Mouse (Mus musculus): ENCODE measurements around the gene Ccdc155.

The Ccdc155 gene

DNA sequence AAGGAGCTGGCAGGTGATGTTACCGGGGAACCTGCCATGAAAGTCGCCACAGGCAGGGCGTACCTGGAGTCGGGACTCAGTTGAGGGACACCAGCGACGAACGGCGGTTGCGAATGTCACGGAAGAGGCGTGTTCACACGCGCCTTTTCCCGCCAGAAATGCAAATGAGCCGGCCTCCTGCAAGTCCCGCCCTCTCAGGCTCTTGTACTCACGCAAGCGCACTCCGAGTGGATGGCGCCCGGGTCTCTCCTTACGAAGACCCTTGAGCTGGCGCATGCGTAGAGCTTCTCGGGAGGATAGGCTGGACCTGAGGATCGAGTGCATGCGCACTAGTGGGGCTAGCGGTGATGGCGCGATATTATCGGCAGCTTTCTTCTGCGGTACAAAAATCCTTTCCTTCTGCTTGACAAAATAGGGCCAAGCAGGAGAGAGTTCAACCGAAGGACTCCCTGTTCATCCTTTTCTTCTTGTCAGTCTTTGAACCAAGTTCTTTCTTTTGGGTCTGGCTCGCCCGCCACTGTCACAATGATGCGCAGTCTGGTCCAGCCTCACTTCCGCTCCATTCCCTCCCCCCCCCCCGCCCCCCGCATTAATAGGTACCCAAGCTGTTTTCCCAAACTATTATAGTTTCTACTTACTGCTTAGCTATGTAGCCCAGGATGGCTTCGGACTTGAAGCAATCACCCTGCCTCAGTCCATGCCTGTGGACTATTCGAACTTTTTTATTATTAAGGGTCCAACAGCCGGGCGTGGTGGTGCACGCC lies at the start of gene Ccdc155:
TSS of gene Ccdc155 (minus strand) at position 513 of the 764 bp plus-strand sequence.
- peak; percentile 86 for DNase-seq

DNA sequence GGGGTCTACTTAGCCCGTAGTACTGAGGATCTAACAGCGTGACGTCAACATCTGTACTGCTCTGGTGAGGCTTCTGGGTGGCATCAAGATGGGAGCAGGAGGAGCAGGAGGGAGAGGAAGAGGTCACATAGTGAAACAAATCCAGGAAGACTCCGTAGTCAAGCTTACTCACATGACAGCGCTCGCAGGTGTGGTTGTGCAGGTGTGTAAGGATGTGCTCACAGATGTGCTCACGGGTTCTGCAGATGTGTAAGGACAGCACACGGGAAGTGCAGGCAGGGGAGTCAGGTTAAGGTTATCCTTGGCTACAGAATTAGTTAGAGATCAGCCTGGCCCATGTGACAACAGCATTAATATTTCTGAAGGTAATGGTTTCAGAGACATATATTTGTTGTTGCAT lies 49.1 kb upstream of the Ccdc155 start:
- DNase-seq: no peak

DNA sequence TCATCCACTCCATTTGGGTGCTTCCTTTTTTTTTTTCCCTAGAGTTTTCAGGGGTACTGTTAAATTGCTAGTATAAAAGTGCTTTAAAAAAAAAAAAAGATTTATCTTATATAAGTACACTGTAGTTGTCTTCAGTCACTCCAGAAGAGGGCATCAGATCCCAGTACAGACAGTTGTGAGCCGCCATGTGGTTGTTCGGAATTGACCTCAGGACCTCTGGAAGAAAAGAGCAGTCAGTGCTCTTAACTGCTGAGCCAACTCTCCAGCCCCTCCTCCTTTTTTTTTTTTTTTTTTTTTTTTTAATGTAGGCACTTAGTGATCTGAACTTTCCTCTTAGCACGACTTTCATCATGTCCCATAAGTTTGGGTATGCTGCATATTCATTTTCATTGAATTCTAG lies 43.0 kb upstream of the Ccdc155 start:
- DNase-seq: no peak

DNA sequence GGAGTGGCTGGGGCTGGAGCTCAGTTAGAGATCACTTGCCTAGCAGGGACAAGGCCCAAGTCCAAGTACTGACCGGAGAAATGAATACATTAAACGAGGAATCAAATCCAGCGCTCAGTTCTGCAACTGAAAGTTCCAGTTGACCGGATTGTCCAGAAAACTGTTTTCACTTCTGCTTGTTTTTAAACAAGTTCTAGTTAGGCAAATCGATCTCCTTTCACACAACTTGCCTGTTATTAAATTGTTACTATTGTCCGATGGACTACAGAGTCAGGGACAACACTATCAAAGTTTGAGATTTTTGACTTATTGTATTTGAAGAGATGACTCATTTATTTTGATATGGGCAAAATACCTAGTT lies 36.7 kb upstream of the Ccdc155 start:
- no peak for DNase-seq

DNA sequence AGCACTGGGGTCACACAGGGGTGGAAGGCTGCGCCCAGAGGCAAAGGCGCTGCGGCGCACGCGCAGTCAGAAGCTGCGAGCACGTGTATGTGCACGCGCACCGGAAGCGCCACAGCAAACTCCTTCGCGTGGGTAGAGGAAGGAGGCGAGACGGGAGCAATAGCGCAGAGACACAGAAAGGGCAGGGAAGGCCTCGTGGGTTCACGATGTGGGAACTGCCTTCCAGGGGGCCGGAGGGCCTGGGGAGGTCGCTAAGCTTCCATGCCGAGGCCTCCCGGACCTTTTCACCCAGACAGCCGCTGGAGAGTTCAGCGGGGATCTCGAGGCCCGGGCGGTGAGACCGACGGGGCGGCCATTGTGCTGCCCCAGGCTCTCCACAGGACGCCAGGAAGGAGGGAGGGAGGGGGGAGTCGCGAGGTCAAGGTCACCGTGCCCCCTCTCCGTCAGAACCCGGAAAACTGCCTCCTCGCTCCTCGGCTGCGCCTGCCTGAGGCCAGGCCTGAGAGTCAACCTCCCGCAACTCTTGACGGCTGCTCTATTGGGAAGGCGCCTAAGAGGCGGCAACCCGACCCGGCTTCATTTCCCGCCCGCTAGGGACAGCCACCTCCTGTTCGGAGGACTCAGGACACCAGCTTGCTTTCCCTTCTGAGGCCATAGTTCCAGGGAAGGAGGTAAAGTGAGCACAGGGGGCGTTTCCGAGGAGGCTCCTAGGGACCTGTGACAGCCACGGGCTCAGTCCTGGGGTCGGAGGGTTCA lies 36.1 kb upstream of the Ccdc155 start, which contains the start of gene Slc6a16:
TSS of gene Slc6a16 (plus strand) at position 453 of the 756 bp plus-strand sequence.
- peak; percentile 62 for DNase-seq

DNA sequence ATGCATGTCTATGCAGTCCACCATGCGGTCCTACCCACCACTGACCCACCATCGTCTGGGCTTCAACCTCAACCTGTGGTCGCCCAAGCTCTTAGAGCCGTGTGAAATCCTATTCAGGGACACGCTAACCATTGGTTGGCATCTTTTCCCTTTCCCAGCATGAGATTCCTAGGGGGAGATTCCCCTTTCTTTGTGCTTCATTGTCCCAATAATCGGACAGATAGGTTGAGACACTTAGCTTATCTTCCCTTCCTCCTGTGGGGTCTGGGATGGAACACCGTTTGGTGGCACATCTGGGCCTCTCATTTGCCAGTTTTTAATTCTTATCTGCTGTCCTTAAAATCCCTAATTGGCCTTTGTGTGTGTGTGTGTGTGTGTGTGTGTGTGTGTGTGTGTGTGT lies 35.4 kb upstream of the Ccdc155 start:
- no peak for DNase-seq

DNA sequence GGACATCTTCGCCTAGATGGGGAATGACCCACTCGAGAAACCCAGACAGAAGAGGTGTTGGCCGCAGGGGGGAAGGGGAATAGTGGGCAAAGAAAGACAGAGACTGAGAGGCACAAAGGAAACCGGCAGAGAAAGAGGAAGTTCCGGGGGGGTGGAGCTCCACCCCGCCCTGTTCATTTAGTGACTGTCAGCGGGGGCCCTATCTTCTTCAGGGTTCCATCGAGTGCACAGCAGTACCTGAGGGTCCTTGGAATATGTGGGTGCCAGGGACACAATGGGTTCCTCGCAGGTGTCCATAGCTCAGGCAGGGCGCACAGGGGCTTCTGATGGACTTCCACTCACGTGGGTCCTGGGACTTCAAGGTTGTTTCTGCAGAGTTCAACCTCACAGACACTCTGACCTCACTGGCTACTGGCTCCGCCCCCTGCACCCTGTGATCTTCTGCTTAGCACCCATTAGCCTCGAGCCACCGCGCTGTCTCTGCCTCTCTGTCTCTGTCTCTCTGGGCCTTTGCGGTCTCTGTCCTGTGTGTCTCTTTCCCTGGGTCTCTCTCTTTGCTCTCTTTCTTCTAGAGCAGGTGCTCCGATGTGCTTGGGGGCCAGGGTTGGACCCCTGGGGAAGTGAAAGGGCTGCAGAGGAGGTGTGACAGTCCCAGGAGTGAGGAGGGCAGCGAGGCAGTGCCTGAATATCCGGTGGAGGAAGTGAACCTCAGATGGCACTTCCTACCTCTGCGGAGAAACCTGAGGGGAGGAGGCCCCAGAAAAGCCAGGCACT lies 34.2 kb upstream of the Ccdc155 start, which contains the start of gene Cd37:
TSS of gene Cd37 (minus strand) at position 393 of the 774 bp plus-strand sequence.
- peak; percentile 16 for DNase-seq

DNA sequence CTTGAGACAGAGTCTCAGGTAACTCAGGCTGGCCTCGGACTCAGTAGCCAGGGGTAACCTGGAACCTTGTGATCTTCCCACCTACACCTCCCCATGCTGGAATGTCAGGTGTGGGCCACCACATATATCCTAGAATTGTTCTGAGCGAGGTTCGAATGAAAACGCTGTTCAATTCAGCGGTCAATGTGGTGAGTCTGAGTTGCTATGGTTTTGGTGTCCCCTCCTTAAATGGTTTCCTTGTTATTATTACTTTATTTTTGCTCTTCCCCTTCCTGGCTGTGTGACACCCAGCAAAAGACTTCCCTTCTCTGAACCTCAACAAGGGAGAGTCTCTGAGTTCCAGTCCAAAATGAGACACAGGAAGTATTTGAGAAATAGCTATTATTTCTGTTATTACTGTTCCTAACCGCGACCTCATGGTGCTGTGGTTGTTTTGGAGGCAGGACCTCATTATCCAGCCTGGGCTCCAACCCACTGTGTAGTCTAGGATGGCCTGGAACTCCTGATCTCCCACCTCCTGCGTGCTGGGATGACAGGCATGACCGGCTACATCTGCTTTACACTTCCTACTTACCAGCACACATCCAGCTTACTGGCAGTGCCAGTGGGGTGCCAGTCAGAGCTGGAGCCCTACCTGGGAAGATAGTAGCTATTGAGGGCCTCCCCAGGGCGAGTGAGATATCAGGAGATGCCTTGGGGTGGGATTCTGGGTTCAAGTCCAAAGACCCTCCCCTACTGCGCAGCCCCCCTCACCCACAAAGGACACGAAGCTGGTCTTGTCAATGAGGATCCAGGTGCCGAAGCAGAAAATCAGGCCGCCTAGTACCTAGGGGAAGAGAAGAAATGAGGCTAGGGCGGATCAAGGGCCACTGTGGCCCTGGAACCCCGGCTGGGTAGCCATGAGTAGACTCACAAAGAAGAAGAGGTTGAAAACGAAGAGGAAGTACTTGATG lies 33.3 kb upstream of the Ccdc155 start:
- DNase-seq: no peak

DNA sequence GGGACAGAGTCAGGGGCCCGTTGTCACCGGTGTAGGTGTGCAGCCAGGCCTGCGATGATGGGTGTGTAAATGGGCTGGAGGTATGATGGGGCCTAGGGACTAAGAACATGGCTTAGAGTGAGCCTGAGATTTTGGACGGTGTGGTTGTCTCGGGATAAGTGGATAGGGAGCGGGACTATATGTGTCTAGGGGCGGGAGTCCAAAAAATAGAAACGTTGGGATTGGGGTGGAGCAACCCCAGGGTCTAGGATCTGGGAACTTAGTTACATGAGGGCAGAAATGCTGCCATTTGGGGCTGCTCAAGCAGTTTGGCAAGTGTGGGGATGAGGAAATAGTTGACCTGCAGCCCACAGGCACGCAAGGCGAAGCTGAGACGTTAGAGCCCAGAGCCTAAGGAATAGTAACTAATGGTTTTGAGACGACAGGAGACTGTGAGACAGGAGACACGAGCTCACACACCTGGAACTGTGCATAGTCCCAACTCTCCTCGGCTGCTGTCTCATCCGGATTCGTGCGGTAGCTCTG lies 31.0 kb upstream of the Ccdc155 start:
- no peak for DNase-seq

DNA sequence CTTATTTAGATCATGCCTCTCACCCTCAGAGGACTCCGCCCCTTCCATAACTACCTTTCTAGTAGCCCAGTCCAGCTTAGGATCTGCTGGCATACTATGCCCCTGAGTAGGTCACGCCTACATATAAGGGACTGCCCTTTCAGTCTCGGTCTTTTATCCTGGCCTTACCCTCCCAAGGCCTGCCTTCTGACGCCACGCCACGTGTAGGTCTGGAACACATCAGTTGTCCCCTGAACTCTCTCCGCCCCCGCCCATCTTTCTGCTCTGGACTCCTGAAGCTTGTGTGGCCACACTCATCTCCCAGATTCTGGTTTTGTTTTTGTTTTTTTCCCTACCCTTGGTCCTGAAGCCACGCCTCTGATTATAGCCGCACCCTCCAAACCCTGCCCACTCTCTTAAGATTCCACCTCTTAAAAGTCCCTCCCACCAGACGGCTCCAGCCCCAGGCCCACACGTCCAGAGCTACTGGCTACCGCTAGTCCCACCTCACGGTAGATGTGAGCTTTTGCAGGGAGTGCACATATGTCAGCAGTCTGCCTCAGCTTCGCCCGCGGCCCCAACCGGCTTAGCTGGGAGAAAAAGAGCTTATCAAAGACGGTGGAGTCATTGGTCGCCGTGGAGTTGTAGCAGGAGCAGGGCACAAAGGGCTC lies 30.4 kb upstream of the Ccdc155 start:
- peak; percentile 32 for DNase-seq

DNA sequence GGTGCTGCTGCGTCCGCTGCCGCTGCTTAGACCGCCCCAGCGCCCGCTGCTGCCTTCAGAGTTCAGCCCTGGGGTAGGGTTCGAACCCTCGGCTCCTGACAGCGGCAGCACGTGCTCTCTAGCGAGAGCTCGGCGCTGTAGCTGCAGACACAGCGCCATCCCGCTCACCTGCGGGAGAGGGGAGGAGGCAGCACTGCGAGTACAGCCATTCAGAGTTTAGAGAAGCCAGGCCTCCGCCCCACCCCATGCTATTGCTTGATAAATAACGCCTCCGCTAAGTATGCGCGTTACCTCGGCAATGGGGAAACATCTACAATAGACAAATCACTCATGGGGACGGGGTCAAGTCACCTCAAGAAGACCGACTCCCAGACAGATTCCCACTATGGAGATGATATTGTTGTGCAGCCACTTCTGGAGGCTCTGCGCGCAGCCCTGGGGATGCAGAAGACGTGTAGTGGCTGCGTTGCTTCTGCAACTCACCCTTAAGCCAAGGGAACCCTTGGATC lies 29.7 kb upstream of the Ccdc155 start:
- no peak for DNase-seq

DNA sequence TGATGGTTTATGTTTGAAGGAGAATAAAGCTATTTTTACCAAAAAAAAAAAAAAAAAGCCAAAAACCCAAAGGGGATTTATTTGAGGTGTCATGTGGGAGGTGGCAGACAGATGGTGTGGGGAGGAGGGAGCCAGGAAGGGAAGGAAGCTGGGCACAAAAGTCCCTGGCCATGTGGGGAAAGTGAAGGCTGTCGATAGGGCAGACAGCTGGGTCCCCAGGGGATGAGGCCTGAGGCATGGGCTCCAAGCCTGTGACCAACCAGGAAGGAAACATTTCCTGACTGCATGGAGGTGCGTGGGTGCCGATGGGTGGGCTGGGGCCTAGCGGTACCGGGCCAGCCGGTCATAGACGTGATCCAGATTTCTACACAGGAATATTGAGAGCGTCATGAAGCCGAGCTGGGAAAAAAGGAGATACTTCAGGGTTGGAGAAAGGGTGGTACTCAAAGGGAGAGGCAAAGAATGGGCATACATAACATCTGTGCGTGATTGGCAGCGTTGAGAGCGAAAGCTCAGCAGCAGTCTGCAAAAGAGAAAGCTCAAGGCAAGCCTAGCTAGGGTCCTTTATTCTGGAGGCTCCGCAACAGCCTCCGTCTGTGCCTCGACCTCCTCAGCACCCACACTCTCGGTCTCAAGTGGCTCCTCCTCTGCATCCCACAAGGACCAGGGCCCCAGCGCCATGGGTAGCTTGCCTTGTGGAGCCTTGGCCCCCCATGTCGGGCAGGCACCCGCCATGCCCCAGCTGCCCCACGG lies 29.1 kb upstream of the Ccdc155 start:
- no peak for DNase-seq

DNA sequence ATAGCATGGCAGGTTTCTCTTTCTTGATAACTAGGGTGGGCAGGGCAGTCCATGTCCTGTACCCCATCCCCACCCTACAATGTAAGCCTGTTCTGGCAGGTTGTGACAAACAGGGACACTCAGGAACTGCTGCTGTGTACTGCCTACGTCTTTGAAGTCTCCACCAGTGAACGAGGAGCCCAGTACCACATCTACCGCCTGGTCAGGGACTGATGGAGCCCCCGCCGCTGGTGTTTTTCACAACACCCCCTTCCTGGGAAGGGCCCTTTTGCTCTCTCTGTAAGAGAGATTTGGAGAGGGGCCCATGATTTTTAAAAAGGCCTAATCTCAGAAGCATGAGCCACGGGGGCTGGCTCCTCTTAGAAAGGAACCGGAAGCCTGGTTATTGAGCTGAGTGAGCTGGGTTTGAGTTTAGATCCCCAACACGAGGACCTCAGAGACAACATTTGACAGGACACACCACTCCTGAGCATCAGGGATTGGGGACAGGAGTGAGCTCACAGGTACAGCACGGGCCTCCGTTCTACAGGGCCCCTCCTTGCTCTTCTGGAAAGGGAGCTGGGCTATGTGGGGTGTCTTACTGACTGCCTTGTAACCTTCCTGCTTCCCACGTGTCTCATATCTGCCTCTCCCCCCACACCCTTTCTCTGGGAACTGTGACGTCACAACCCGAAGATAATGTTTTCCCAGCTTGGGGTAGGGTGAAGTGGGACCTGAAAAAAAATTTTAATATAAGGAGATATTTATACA lies 28.2 kb upstream of the Ccdc155 start:
- no peak for DNase-seq

DNA sequence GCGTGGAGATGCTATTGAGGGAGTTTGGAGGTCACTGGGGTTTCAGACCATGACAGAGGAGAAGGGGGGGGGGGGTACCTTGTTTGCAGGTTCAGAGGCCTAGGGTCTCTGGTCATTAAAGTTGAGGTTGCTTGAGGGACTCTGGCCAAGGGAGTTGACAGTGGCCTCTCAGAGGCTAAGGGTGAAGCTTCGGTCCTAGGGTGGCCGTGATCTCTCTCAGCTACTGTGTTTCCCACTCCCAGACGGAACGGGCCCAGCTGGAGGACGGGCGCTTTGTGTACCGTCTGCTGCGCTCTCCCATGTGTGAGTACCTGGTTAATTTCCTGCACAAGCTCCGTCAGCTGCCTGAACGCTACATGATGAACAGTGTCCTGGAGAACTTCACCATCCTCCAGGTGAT lies 27.2 kb upstream of the Ccdc155 start:
- no peak for DNase-seq

DNA sequence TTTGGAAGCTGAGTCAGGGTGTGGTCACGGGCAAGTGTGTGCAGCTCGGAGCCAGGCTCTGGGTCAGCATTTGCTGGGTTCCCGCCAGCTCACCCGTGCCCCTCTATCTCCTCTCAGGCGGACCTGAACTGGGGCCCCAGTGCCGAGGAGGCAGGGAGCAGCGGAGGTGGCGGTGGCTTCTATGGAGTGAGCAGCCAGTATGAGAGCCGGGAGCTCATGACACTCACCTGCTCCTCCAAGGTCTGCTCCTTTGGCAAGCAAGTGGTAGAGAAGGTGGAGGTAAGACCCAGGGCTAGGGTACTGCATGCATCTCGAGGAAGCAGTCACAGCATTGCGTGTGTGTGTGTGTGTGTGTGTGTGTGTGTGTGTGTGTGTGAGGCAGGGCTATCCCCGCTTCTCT lies 26.5 kb upstream of the Ccdc155 start:
- DNase-seq: no peak

DNA sequence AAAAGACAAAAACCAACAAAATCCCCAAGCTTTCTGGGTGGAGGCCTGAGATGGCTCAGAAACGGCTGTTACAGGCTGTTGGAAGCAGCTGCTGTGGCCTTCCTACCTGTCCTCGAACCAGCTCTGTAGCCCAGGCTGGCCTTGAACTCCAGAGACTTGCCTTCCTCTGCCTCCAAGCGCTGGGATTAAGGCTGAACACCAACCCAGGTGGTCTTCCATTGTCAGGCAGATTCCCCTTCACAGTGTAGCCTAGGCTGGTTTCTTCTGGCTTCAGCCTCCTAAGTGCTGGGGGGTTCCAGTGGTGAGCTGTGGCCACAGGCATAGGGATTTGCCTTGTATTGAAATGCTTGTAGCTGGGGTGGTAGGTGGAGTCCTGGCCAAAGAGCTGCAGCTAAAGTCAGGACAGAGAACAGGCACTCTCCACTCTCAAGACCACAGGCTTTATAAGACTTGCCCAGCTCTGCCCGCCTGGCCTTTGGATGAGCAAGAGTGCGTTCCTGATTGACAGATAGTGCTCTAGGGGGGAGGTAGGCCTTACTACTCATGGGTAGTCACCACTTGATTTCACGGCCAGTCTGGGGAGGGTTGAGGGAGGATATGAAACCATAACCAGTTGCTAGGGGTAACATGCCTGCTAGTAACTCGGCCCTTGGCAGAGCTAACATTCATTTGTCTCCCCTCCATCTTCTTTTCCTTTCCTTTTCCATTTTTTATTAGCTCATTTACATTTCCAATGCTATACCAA lies 24.9 kb upstream of the Ccdc155 start:
- no peak for DNase-seq

DNA sequence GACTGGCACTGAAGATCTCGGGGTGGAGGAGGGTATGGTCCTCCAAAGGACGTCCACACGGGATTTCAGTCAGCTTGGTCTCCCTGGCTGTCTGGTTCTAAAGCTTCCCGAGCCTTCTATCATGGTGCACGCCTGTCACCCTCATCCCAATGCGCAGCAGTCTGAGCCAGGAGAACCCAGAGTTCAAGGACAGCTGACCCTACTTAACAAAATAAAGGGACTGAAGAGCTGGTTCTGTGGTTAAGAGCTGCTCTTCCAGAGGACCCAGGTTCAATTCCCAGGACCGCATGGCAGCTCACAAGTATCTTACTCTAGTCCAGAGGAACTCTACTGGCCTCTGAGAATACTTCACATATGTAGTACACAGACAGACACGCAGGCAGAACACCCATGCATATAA lies 24.4 kb upstream of the Ccdc155 start:
- DNase-seq: no peak

DNA sequence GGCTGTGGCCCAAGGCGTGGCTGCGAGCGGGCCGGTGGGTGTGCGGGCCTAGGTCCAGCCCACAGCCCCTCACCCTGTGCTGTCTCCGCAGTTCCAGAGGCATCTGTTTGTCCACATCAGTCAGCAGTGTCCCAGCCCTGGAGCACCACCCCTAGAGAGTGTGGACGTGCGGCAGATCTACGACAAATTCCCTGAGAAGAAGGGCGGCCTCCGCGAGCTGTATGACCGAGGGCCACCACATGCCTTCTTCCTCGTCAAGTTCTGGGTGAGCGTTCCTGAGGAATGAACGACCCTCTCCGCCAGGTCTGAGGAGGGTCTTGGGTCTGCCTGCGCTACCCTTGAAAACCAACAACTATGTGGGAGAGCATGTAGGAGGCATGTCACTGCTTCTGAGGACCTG lies 23.9 kb upstream of the Ccdc155 start:
- no peak for DNase-seq

DNA sequence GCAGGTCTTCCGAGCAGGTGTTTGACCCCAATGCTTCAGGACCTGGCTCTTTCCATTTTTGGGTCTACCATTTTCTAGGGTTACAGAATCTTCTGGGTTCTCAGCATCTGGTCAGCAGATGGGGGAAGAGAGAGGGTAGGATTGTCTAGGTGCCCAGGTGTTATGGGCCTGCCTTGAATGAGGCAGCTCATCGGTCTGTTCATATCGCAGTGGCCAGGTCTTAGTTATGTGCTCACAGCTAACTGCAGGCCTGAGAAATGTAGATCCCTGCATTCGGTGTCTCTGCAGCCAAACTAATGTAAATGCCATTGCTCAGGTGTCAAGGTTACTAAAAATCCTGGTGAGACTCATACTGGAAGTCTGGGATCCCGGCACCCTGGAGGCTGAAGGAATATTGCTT lies 21.7 kb upstream of the Ccdc155 start:
- DNase-seq: no peak

Measured in kidney, adult 9 months (tissue).